Mouse (Mus musculus) forebrain, embryonic 16.5 days (tissue): Measurements from ENCODE around the gene Daam2. TPM values are rescaled to one million over a fixed set of nuclear protein-coding genes. Genes with fewer than 3 reads are reported as not detected.
A peak's percentile ranks its signal among the peaks of the same experiment; 100 is the strongest.

Experiments
- ATAC-seq: fragments of 200-750 bp; cut with Nextera tagmentation; 2 replicates; pipeline ENCODE4 v1.8.0; 2017; ENCODE audit warnings: mild to moderate bottlenecking, moderate library complexity
- H3K27ac ChIP-seq: fragments of 300-500 bp; sonication (generic); 2 replicates; pipeline ENCODE4 v1.5.1; 2014; ENCODE audit warnings: low read length, control low read depth
- H3K27me3 ChIP-seq: fragments of 300-500 bp; sonication (generic); replicated peaks from 2 replicates; pipeline ENCODE4 v1.6.1; 2014; ENCODE audit warnings: low read length; ENCODE audit not compliant: control insufficient read depth, insufficient read depth
- H3K36me3 ChIP-seq: fragments of 300-500 bp; sonication (generic); 2 replicates; pipeline ENCODE4 v1.6.1; 2014; ENCODE audit not compliant: control insufficient read depth, insufficient read depth
- H3K4me1 ChIP-seq: fragments of 300-500 bp; sonication (generic); replicated peaks from 2 replicates; pipeline ENCODE4 v1.6.1; 2014; ENCODE audit warnings: low read length; ENCODE audit not compliant: control insufficient read depth, insufficient read depth
- H3K4me2 ChIP-seq: fragments of 300-500 bp; sonication (generic); 2 replicates; pipeline ENCODE4 v1.6.1; 2014; ENCODE audit warnings: mild to moderate bottlenecking, low read length, control low read depth
- H3K4me3 ChIP-seq: fragments of 300-500 bp; sonication (generic); replicated peaks from 2 replicates; pipeline ENCODE4 v1.5.1; 2014; ENCODE audit warnings: mild to moderate bottlenecking, low read length, control low read depth
- H3K9ac ChIP-seq: fragments of 300-500 bp; sonication (generic); replicated peaks from 2 replicates; pipeline ENCODE4 v1.6.1; 2014; ENCODE audit warnings: low read depth, low read length, control low read depth
- H3K9me3 ChIP-seq: fragments of 300-500 bp; sonication (generic); 2 replicates; pipeline ENCODE4 v1.6.1; 2016; ENCODE audit warnings: low read length; ENCODE audit not compliant: control insufficient read depth
- WGBS: fragments of 180-500 bp; shearing (Covaris S2); extraction: QIAGEN DNeasy Blood & Tissue Kit; methylation state at CpG from one replicate; pipeline ENCODE4 v1.1.7; 2014; 5-methylcytosine and 5-hydroxymethylcytosine counted together
- polyA plus RNA-seq: library from polyadenylated mRNA; unstranded; fragments of >200 nt; fragmentation: Nextera tagmentation; extraction: Ambion mirVana; gene quantifications from 2 replicates; pipeline ENCODE4 v1.2.1, GENCODE M21; 2015

The Daam2 gene
- polyA plus RNA-seq: 1.6 and 1.7 TPM in 2 replicates

- Histone ChIP-seq H3K36me3 (no peaks in the 10 kb centered on the region), H3K4me3 (peak within 1 kb of the TSS; percentile 47), H3K27me3 (no peaks in the 10 kb centered on the region), H3K9ac (peak within 1 kb of the TSS; percentile 56), H3K9me3 (no peaks in the 10 kb centered on the region), H3K4me1 (peaks cover 12% of the 10 kb centered on the region), H3K4me2 (peak within 1 kb of the TSS; percentile 84), H3K27ac (no peak within 1 kb of the TSS)
- 2% methylated on average over 38 of the region's 38 CpGs for WGBS
- peak; percentile 94 for ATAC-seq
Measured at GRCm38 (mm10) chr17:49563830-49564470, at the start of gene Daam2. Daam2 (minus strand) TSS chr17:49564343.

GRCm38 (mm10) chr17:49610296-49610695, 46.2 kb upstream of the Daam2 start:
- no peak overlapping the region for H3K4me3 ChIP-seq
- no peak for ATAC-seq
- WGBS: 75% methylated on average over 8 of the region's 8 CpGs

GRCm38 (mm10) chr17:49607351-49608027, 43.3 kb upstream of the Daam2 start:
- Histone ChIP-seq H3K9me3 (no peaks in the 10 kb centered on the region), H3K36me3 (no peaks in the 10 kb centered on the region), H3K9ac (no peak overlapping the region), H3K27ac (no peak overlapping the region), H3K27me3 (no peaks in the 10 kb centered on the region), H3K4me2 (no peak overlapping the region), H3K4me1 (0 out of 2 replicates have a peak, but pooled peaks cover 3% of the 10 kb centered on the region), H3K4me3 (no peak overlapping the region)
- ATAC-seq: no peak
- 16% methylated on average over 7 of the region's 7 CpGs for WGBS

More at GRCm38 (mm10) chr17:49610296-49610695, 46.2 kb upstream of the Daam2 start:
- Histone ChIP-seq H3K4me2 (no peak overlapping the region), H3K9ac (no peak overlapping the region), H3K4me1 (peaks cover 8% of the 10 kb centered on the region; the same call in 1 of the 2 replicates), H3K27me3 (no peaks in the 10 kb centered on the region), H3K9me3 (no peaks in the 10 kb centered on the region), H3K27ac (no peak overlapping the region), H3K36me3 (no peaks in the 10 kb centered on the region)

GRCm38 (mm10) chr17:49605397-49605796, 41.3 kb upstream of the Daam2 start:
- Histone ChIP-seq H3K4me3 (no peak overlapping the region), H3K4me1 (0 out of 2 replicates have a peak, but pooled peaks cover 3% of the 10 kb centered on the region), H3K9ac (no peak overlapping the region), H3K36me3 (no peaks in the 10 kb centered on the region), H3K27me3 (no peaks in the 10 kb centered on the region), H3K9me3 (no peaks in the 10 kb centered on the region), H3K4me2 (no peak overlapping the region), H3K27ac (no peak overlapping the region)
- 78% methylated on average over 4 of the region's 4 CpGs for WGBS
- ATAC-seq: no peak

- WGBS: 49% methylated on average over 8 of the region's 8 CpGs
- no peak overlapping the region for H3K9ac ChIP-seq
- H3K27me3 ChIP-seq: no peaks in the 10 kb centered on the region
- H3K27ac ChIP-seq: no peak overlapping the region
- H3K4me3 ChIP-seq: no peak overlapping the region
- no peaks in the 10 kb centered on the region for H3K9me3 ChIP-seq
- no peaks in the 10 kb centered on the region for H3K36me3 ChIP-seq
- H3K4me2 ChIP-seq: no peak overlapping the region
- H3K4me1 ChIP-seq: no peaks in the 10 kb centered on the region
- no peak for ATAC-seq
Measured at GRCm38 (mm10) chr17:49590051-49590450, 25.9 kb upstream of the Daam2 start.

GRCm38 (mm10) chr17:49582471-49582870, 18.3 kb upstream of the Daam2 start:
- Histone ChIP-seq H3K4me2 (no peak overlapping the region), H3K9me3 (no peaks in the 10 kb centered on the region), H3K9ac (no peak overlapping the region), H3K4me3 (no peak overlapping the region), H3K27me3 (no peaks in the 10 kb centered on the region), H3K36me3 (no peaks in the 10 kb centered on the region), H3K4me1 (no peaks in the 10 kb centered on the region), H3K27ac (no peak overlapping the region)
- no peak for ATAC-seq
- 78% methylated on average over 11 of the region's 11 CpGs for WGBS

- H3K36me3 ChIP-seq: no peaks in the 10 kb centered on the region
- no peak overlapping the region for H3K9ac ChIP-seq
- no peaks in the 10 kb centered on the region for H3K27me3 ChIP-seq
- 95% methylated on average over 3 of the region's 3 CpGs for WGBS
- no peaks in the 10 kb centered on the region for H3K9me3 ChIP-seq
- no peak for ATAC-seq
- no peak overlapping the region for H3K4me2 ChIP-seq
- H3K4me1 ChIP-seq: no peaks in the 10 kb centered on the region
- no peak overlapping the region for H3K27ac ChIP-seq
- no peak overlapping the region for H3K4me3 ChIP-seq
Measured at GRCm38 (mm10) chr17:49577321-49577720, 13.2 kb upstream of the Daam2 start.

GRCm38 (mm10) chr17:49568717-49569116, 4.6 kb upstream of the Daam2 start:
- ATAC-seq: no peak

GRCm38 (mm10) chr17:49564489-49564888, 346 bp upstream of the Daam2 start:
- H3K4me3 ChIP-seq: peak overlapping the region; percentile 47
- peak overlapping the region; percentile 56 for H3K9ac ChIP-seq
- peaks cover 12% of the 10 kb centered on the region for H3K4me1 ChIP-seq
- WGBS: 36% methylated on average over 3 of the region's 3 CpGs
- ATAC-seq: peak; percentile 42; the same call in 1 of the 2 replicates
- H3K9me3 ChIP-seq: no peaks in the 10 kb centered on the region
- no peak overlapping the region for H3K27ac ChIP-seq
- H3K27me3 ChIP-seq: no peaks in the 10 kb centered on the region
- peak overlapping the region; percentile 84 for H3K4me2 ChIP-seq
- no peaks in the 10 kb centered on the region for H3K36me3 ChIP-seq

More at GRCm38 (mm10) chr17:49568717-49569116, 4.6 kb upstream of the Daam2 start:
- WGBS: 81% methylated on average over 8 of the region's 8 CpGs
- Histone ChIP-seq H3K27ac (no peak overlapping the region), H3K36me3 (no peaks in the 10 kb centered on the region), H3K4me2 (no peak overlapping the region), H3K4me3 (no peak overlapping the region), H3K9me3 (no peaks in the 10 kb centered on the region), H3K27me3 (no peaks in the 10 kb centered on the region), H3K9ac (no peak overlapping the region), H3K4me1 (peaks cover 7% of the 10 kb centered on the region)
